Mouse (Mus musculus) lung, adult 10 weeks (tissue): Measurements from ENCODE around the gene Pstk. TPM values are rescaled to one million over a fixed set of nuclear protein-coding genes. Genes with fewer than 3 reads are reported as not detected.

Experiments used
- polyA plus RNA-seq: library from polyadenylated mRNA; stranded (reverse); fragments of 350-450 nt; fragmentation: Illumina TruSeq; extraction: RNeasy Lipid Tissue Mini Kit (QIAGEN cat#74804); gene quantifications from one replicate; pipeline ENCODE4 v1.2.3, GENCODE M21; 2014; ENCODE audit warnings: low read depth, low replicate concordance; ENCODE audit not compliant: insufficient read depth

Gene Pstk
- 24.8 TPM for polyA plus RNA-seq

GRCm38 (mm10) chr7:131370648-131371469 is at the start of gene Pstk:
TSS of gene Pstk (plus strand) at chr7:131371141.

GRCm38 (mm10) chr7:131322192-131322591 is 48.7 kb upstream of the Pstk start, which contains the start of gene Cuzd1:
TSS of gene Cuzd1 (minus strand) at chr7:131322292.

GRCm38 (mm10) chr7:131329416-131329815 is 41.5 kb upstream of the Pstk start, which contains the start of gene Fam24b:
TSS of gene Fam24b (minus strand) at chr7:131329516.

GRCm38 (mm10) chr7:131333564-131333963 is 37.4 kb upstream of the Pstk start, which contains the start of gene Fam24a:
TSS of gene Fam24a (plus strand) at chr7:131333864.

GRCm38 (mm10) chr7:131362615-131363300 is 8.2 kb upstream of the Pstk start, which contains the start of gene 2310057M21Rik:
TSS of gene 2310057M21Rik (minus strand) at chr7:131362759.

GRCm38 (mm10) chr7:131410416-131411058 is 39.6 kb downstream of the Pstk start, which contains the start of the genes Ikzf5 and Acadsb:
TSS of gene Ikzf5 (minus strand) at chr7:131410521.
TSS of gene Acadsb (plus strand) at chr7:131410601.

Other genes with a start within 250 kb of the Pstk start
- not detected for gene 4933402N03Rik, start 224.8 kb upstream of the Pstk start, polyA plus RNA-seq
- not detected for gene 5430419D17Rik, start 196.7 kb upstream of the Pstk start, polyA plus RNA-seq
- not detected for gene Cuzd1, start 48.8 kb upstream of the Pstk start, polyA plus RNA-seq
- not detected for gene Fam24b, start 41.6 kb upstream of the Pstk start, polyA plus RNA-seq
- not detected for gene Fam24a, start 37.3 kb upstream of the Pstk start, polyA plus RNA-seq
- gene 2310057M21Rik, start 8.4 kb upstream of the Pstk start, polyA plus RNA-seq, result 2.9 TPM
- gene Ikzf5, start 39.4 kb downstream of the Pstk start, polyA plus RNA-seq, result 8.0 TPM
- gene Acadsb, start 39.5 kb downstream of the Pstk start, polyA plus RNA-seq, result 59.7 TPM
- gene Hmx3, start 171.7 kb downstream of the Pstk start, polyA plus RNA-seq, result not detected
- gene Hmx2, start 177.6 kb downstream of the Pstk start, polyA plus RNA-seq, result not detected
- 52.3 TPM for gene Bub3, start 189.1 kb downstream of the Pstk start, polyA plus RNA-seq